Mouse (Mus musculus): ENCODE data around the gene Fxyd3.

Fxyd3 gene

GRCm38 (mm10) chr7:31076492-31076891 lies at the start of gene Fxyd3:
TSS of gene Fxyd3 (minus strand) at chr7:31076704.
- DNase-seq (ENCODE audit: low read depth) = no peak

- no peak for DNase-seq (ENCODE audit: low read depth)
These were observed 48.6 kb upstream of the Fxyd3 start for GRCm38 (mm10) chr7:31125116-31125515.

- DNase-seq (ENCODE audit: low read depth) = no peak
These were observed 47.9 kb upstream of the Fxyd3 start for GRCm38 (mm10) chr7:31124381-31124780.

- no peak for DNase-seq (ENCODE audit: low read depth)
These were observed 47.2 kb upstream of the Fxyd3 start for GRCm38 (mm10) chr7:31123697-31124096.

GRCm38 (mm10) chr7:31122641-31123631 lies 46.4 kb upstream of the Fxyd3 start:
- DNase-seq (ENCODE audit: low read depth) = no peak

- DNase-seq (ENCODE audit: low read depth) = no peak
These were observed 43.1 kb upstream of the Fxyd3 start for GRCm38 (mm10) chr7:31119556-31119955.

GRCm38 (mm10) chr7:31118486-31118885 lies 42.0 kb upstream of the Fxyd3 start:
- no peak for DNase-seq (ENCODE audit: low read depth)

GRCm38 (mm10) chr7:31117465-31117864 lies 41.0 kb upstream of the Fxyd3 start:
- DNase-seq (ENCODE audit: low read depth) = no peak

GRCm38 (mm10) chr7:31116721-31117145 lies 40.2 kb upstream of the Fxyd3 start:
- DNase-seq (ENCODE audit: low read depth) = no peak

- DNase-seq (ENCODE audit: low read depth) = no peak
These were observed 39.1 kb upstream of the Fxyd3 start for GRCm38 (mm10) chr7:31115587-31116043.

- no peak for DNase-seq (ENCODE audit: low read depth)
These were observed 38.7 kb upstream of the Fxyd3 start, which contains the start of gene Hpn for GRCm38 (mm10) chr7:31115182-31115581. TSS of gene Hpn (minus strand) at chr7:31115290.

GRCm38 (mm10) chr7:31114646-31115045 lies 38.1 kb upstream of the Fxyd3 start:
- DNase-seq (ENCODE audit: low read depth) = no peak

GRCm38 (mm10) chr7:31113800-31114199 lies 37.3 kb upstream of the Fxyd3 start:
- no peak for DNase-seq (ENCODE audit: low read depth)

- DNase-seq (ENCODE audit: low read depth) = no peak
These were observed 35.5 kb upstream of the Fxyd3 start for GRCm38 (mm10) chr7:31112036-31112435.

GRCm38 (mm10) chr7:31110861-31111385 lies 34.4 kb upstream of the Fxyd3 start:
- no peak for DNase-seq (ENCODE audit: low read depth)

GRCm38 (mm10) chr7:31109796-31110195 lies 33.3 kb upstream of the Fxyd3 start:
- no peak for DNase-seq (ENCODE audit: low read depth)

GRCm38 (mm10) chr7:31109091-31109490 lies 32.6 kb upstream of the Fxyd3 start:
- DNase-seq (ENCODE audit: low read depth) = no peak

GRCm38 (mm10) chr7:31107781-31108180 lies 31.3 kb upstream of the Fxyd3 start:
- no peak for DNase-seq (ENCODE audit: low read depth)

GRCm38 (mm10) chr7:31106166-31106565 lies 29.7 kb upstream of the Fxyd3 start:
- no peak for DNase-seq (ENCODE audit: low read depth)

- no peak for DNase-seq (ENCODE audit: low read depth)
These were observed 28.7 kb upstream of the Fxyd3 start for GRCm38 (mm10) chr7:31105061-31105768.

- no peak for DNase-seq (ENCODE audit: low read depth)
These were observed 24.3 kb upstream of the Fxyd3 start for GRCm38 (mm10) chr7:31100786-31101185.

- no peak for DNase-seq (ENCODE audit: low read depth)
These were observed 23.1 kb upstream of the Fxyd3 start for GRCm38 (mm10) chr7:31099612-31099982.
